Mouse (Mus musculus) brain, embryonic 18.5 days (tissue): ENCODE measurements around the gene Gm37240.

ENCODE experiments used
- DNase-seq: peaks from one replicate; pipeline ENCODE4 v3.0.0-alpha.2; 2012; ENCODE audit warnings: low read depth, low spot score

The Gm37240 gene

DNA sequence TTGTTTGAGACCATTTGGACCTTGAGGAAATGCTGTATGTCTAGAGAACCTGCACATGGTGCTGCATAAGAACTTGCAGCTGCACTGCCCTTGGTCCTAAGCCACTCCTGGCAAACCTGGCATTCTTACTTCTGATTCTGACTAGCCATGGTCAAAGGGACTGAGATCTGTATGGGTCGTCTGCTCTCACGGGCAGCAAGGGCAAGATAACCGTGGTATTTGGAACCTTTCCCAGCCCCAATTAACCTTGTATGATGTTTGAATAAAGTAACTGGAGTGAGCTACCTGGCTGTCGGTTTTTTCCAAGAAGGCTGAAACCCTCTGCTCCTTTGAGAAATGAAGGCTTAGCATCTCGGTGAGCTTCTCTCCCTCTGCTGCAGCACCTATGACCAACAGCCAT is 8.4 kb downstream of the Gm37240 start:
- DNase-seq, result no peak

DNA sequence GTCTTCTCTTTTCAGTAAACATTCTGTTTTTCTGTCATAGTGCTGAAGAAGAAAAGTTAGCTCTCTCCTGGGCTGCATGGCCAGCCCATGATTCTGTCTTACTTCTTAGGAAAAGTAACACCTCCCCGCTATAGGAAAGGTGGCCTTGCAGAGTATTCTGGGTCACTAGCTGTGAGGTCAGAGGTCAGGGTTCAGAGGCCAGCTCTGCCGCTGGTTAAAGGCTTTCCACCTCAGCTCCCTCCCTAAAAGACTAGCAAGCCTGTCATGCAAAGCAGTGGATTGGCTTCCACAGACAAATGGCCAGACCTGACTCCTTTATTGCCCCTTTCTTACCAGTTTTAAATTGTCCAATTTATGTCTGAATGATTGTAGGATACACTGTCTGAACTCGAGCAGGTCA is 23.3 kb downstream of the Gm37240 start:
- DNase-seq, result no peak

DNA sequence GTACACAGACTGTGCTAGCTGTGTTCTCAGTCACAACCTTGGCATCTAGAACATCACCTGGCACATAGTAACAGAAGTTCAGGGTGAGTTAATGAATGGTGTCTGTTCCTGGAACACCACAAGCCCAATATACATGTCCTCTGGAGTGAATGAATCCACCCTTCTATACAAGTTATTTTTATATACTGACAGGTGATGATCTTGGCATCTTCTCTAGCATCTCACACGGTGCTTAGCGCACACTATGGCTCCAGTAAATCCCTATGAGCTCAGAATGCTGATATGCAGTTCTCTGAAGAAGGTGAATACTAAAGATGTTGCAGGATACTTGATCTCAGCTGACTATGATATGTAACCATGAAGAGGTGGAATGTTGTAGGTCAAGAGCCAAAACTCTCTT is 24.4 kb downstream of the Gm37240 start:
- DNase-seq, result no peak

DNA sequence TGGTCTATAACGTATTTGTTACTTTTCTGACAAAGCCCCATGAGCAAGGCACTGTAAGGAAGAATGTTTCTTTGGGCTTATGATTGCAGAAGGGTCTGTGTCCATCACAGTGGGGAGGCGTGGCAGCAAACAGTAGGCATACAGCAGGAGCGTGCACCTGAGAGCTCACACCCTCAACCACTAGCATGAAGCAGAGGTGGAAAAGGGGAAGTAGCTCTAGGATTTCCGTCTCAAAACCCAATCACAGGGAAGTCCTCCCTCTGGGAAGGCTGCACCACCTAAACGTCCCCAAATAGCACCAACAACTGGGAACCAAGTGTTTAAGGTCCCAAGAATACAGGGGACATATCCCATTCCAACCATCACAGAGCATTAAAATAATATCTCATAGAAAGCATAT is 26.3 kb downstream of the Gm37240 start:
- no peak for DNase-seq

DNA sequence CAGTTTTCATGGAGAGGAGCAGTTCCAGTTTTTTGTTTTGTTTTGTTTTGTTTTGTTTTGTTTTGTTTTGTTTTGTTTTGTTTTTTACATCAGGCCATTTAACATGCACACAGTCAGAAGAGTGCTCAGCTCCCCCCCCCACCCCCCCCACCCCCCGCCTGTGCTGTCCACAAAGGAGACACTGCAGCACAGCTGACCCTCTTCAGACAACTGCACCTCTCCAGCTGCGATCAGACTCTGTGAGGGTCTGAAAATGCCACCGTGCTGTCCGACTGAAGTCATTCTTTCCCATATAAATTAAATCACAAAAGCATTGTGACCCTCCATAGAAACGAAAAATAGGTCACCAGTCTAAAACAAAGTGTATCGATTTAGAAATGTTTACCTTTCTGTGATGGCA is 28.0 kb downstream of the Gm37240 start:
- DNase-seq, result no peak

DNA sequence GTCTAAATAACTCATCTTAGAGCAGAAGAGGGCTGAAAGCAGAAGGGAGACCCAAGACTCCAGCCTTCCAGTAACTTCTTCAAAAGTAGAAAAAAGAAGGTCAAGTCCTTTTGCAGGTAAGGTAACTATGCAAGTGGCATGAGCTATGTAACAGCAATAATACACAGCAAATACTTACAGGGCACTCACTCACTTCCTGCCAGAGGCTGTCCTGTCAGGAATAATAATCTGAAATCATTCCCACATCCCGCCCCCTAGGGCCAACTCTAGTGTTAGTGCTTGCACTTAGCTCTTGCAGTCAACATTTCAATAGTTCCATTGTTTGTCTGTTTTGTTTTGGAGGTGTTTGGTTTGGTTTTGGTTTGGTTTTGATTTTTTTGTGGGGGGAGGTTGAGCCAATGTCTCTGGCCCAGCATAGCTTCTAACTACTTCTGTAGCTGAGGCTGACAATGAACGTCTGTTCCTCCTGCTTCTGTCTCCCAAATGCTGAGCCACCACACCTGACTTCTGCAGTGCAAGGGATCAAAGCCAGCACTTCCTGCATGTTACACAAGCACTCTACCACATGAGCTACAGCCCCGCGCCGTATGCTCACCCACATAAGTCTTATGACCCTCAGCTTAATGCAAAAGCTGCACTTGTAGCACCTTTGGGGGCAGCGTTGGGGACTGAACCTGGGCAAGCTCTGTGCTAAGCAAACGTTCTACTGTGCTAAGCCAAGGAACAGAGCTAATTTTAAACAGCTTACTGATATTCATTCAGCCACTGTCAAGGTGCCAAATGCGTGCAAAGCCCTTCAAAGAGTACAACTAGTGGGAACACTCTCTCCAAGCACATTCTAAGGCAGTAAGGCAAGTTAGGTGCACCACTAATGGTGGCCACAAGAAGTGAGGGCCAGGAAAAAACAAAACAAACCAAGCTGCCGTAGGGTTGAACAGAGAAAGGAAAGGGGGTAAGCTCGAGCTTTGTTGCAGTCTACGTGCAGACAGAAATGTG is 28.9 kb downstream of the Gm37240 start:
- no peak for DNase-seq

DNA sequence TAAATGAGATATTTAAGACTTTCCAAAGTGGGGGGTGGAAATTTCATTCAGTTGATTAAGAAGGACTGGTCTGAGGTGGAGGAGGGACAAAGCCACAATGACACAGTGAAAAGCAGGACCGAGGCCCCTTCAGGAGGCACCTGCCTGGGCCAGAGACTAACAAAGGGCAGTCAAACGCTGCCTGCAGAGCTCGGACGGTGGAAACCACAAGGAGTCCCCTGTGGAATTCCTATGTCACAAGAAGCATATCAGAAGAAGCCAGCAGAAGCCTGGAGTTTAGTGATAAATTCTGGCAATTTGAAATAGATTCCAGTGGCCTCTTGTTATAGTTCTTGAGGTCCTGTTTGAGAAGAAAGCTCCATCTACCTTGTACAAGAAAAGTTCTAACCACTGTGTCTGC is 30.2 kb downstream of the Gm37240 start:
- no peak for DNase-seq

DNA sequence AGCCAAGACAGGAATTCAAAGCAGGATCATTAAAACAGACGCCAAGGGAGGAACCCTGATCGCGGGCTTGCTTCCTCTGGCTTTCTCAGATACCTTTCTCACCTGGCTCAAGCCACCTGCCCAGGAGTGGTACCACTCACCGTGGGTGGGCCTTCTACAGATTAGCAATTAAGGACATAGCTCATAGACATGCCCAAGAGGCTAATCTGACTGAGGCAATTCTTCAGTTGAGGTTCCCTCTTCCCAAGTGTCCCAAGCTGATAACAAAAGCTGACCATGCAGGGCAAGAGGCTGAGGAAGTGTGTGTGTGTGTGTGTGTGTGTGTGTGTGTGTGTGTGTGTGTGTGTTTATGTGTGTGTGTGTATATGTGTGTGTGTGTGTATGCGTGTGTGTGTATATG is 31.4 kb downstream of the Gm37240 start:
- no peak for DNase-seq

DNA sequence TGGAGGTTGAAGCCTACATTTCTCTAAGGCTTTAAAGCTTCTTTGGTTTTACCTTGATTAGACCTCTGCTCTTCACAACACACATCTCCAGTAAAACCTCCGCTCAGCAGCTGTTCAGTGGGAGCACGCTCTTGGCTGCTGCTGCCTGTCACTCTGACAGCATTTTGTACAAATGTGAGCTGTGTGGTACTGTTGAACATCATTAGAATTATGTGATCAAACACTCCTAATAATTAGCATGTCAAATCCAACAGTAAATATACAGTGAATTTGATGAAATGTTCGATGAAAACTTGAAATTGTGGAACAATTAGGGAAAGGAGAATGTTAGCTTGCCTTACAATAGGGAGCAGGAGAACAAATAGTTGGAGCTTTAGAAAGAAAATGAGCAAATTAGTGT is 32.3 kb downstream of the Gm37240 start:
- DNase-seq, result no peak

DNA sequence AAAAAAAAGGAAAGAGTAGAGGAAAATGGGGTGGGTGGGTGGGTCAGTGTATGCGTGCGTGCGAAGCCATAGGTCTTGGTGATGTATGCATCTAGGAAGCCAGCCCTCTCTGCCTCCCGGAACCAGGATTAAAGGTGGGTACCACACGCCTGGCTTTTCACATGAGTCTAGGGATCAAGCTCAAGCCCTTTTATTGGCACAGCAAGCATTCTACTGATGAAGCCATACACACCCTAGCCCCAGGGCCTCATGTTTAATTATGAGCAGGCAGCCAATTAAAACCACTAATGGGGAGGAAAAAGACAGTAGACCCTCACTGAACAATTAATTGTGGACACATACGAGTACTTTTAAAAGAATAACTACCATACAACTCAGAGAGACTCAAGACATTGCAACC is 33.2 kb downstream of the Gm37240 start:
- DNase-seq, result no peak

DNA sequence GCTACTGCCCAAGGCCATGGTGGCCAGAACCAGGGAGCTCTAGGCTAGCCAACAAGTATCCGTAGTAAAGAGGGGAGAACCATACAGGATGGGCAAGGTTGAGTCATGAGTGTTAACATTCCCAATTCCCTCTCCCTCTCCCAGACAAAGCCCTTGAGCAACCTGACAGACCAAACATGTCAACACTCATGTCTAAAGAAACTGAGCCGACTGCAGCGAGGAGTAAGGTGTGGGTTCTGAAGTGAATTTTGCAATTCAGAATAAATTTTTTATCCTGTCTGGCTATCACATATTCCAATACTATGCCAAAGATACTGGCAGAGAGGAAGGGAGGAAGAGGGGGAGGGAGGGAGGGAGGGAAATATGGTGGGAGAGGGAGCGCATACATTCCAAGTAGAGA is 33.6 kb downstream of the Gm37240 start:
- peak; percentile 42 for DNase-seq

DNA sequence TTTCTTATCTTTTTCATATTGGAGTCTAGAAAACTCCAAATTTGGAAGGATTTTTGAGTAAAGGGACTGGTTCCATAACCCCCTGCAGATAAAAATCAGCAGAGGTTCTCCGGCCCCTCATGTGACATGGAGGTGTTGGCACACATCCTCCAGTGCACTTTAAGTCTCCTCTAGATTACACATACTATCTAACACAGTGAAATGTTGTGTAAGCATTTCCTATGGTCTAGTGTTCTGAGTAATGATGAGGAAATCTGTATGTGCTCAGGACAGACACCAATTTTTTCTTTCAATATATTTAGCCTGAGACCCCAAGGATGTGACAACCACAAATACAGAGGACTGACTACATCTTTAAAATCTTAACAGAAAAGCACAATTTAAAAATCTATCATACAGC is 37.2 kb downstream of the Gm37240 start:
- DNase-seq, result no peak

DNA sequence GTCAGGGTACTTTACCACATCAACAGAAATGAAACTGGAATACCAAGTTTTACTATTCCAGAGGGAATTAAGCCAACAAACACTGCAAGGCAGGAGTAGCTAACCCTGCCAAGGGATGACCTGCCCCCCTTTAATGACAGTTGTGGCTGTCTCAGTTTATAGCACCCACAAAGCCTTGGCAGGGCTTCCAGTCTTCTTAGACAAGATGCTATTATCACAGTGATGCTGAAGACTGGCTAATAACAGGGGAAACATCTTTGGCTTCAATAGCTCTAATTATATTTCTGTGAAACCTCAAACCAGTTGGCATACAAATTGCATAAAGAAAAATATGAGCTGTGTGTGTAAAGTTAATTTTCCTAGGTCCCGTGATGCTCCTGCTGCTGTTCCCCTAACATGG is 41.0 kb downstream of the Gm37240 start:
- no peak for DNase-seq

DNA sequence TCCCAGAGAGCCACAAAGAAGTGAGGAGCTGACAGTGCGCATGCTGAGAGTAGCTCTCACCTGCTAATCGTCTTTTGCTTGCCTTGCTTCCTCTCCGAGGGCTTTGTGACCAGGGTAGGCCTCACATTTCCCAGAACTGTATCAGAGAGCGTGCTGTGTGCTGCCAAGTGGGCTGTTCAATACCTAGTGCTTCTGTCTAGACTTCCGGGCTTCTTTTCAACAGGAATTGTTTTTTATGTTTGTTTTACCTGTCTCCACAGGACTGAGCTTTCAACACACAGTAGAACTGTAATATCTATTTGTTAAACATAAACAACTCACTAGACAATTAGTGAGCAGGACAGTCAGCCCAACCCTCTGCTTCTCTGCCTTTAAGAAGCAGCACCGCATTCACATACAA is 42.0 kb downstream of the Gm37240 start:
- no peak for DNase-seq

DNA sequence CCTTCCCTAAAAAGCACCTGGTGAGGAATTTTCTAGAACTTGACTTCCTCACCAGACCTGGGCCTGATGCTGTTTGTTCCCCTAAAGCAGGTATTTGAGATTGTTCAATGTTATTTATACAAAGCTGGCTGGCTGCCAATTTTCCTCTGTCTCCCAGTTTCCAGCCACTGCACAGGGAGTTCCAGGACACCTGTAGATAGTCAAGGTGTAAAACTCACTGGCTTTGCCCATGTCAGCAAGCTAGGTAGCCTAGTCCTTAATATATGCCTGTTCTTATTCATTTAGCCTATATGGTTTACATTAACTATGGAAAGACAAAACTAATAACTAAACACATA is 44.5 kb downstream of the Gm37240 start:
- DNase-seq, result no peak

DNA sequence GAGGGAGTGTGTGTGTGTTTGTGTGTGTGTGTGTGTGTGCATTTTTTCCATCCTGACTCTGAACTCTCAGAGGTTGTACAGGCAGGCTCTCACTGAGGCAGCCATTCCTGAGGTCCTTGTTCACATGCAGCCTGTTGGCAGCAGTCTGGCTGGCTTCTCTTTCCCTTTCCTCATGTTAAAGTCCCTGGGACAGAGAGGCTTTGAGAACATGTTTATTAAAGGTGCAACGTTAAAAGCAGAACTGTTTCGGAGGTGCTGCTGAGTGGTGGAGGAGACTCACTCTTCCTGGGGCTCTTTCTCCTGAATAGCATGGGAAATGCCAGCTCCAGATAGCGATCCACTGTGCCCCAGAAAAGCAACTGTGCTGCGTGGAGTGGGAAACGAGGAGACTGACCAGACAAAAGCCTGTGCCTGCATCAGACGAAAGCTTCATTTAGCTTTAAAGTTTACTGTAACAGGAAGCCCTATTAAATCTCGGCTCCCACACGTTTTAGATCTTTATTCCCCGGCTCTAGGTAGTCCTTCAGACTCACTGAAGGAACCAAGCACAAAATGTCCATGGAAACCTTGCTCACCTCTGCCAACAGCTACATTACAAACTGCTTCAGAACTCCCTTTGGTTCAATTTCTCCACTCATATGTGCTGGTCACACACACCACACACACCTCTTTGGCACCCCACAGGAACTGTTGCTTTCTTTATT is 45.0 kb downstream of the Gm37240 start:
- DNase-seq, result no peak

DNA sequence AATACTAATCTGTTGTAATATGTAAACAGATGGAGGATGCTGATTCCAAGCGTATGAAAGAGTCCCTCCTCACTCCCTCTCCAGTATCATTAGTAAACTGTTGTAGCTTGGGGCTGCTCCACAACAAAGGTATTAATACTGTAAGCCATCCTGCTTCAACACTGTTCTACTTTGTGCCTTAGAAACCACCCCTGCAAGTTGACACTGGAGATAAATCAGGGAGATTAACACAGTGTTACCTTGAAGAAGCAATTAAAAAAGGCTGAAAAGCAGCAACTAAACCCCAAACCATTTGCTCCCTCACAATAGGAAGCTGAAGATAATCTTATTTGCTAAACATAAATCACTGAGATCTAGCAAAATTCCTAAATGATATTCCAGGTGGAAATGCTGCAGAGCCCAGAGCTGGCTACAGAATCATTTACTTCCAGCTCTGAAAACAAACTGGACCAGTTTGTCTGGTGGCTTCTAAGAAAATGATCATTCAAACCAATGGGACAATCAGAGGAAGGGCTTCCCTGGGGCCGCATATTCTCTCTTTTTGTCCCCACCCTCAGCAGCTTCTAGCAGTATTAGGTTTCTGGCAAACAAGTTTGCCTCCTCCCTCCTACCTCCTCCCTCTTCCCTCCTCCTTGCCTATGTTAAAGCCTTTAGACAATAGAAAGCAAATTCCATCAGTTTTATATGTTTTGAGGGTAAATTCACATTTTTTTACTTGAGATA is 45.7 kb downstream of the Gm37240 start:
- no peak for DNase-seq

DNA sequence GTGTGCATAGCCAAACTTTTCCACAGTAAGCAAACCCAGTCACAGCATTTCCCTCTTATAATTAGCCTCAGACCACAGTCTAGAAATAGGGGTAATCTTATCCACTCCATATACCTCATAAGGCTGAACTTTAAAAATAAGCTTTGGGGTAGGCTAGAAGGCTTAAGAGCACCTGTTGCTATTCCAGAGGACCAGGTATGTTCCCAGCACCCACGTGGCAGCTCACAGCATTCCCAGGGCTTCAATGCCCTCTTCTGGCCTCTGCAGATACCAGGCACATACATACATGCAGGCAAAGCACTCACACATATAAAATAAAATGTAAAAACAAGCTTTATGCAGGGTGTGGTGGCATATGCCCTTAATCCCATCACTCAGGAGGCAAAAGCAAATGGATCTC is 53.7 kb downstream of the Gm37240 start:
- DNase-seq, result no peak

DNA sequence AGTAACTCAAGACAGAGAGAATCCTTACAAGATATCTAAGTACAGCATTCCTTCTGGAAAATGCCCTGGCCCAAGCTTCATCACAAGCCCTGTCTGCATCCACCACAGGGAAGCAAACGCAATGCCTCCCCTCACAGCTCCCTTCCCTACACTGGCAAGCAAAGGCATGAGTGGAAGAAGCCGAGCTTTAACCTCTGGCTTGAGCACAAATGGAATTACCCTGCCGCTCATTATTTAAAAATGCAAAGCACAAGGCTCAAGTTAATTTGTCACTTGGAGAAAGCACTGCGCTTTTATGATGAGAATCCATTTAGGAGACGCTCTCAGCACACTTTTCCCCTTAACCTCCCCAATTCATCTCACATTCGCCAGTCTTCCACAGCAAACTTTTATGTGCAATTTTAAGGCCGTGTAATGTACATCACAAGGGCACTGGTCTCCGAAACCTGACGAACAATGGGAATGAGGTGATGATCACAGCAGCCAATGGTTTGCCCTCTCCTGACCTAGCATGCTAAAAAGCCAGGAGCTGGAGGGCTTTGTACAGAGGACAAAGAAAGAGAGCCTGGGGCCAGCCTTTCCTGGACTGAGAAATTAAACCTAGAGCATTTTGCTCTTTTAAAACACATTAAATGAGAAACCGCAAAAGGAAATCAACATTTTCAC is 54.7 kb downstream of the Gm37240 start:
- DNase-seq, result no peak

DNA sequence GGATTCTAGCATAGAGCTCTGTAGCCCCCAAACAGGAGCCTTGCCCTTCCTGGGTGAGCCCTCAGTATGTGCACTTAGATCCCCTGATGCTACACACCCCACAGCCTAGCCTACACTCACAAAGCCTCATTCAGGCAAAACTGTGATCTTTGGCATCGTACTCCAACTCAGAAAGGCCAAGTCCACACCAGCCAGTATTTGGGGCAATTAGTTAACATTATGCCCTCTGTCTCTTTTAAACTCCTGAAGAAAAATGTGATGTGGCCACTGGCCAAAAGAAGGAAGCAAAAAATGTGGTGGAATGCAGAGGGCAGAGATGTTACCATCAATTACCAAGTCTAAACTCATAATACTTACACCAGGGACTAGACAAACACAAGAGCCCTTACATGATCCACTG is 55.5 kb downstream of the Gm37240 start:
- DNase-seq, result no peak

DNA sequence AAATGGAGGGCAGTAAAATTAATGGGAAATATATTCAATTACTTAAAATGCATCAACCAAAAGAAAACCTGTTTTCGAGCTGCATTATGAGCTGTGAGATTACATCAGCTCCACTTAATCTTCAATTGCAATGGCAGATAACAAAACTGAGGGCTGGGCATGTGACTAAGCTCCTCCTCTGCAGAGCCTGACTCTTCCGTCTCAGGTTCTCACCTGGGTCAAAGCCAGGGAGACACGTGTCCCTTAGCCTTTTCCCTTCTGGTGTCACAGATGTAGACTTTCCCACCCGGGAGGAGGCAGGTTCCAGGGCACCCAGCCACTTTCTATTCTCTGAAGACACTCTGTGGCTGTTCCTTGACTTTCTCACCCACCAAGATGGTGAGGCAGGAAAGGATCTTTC is 58.3 kb downstream of the Gm37240 start:
- no peak for DNase-seq

DNA sequence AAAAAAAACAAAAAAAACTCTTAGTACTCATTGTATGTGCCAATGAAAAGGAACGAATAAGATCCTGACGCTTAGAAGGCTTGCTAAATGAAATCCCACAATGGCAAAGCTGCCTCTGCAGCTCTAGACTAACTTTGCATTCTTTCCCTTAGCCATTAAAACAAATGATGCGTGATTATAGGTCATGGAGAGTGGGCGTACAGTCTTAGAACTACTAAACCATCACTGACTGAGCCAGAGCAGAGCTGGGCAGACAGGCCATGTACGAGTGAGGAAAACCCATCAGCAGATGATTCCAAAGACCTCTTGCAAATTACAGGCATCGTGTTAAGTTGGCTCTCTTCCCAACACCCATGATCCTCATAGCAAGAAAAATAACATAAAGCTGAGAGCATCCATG is 59.5 kb downstream of the Gm37240 start:
- no peak for DNase-seq
